Mouse (Mus musculus) CH12F3 (cell line): ENCODE measurements around the gene Borcs7.

ENCODE experiments used
- in situ Hi-C: fragments of 300-500 bp; cut with MboI; formaldehyde crosslinking; loops from 2 replicates; pipeline ENCODE4 v1.14.3; 2020; ENCODE audit warnings: low sequenced_read_pairs

Borcs7 gene

DNA sequence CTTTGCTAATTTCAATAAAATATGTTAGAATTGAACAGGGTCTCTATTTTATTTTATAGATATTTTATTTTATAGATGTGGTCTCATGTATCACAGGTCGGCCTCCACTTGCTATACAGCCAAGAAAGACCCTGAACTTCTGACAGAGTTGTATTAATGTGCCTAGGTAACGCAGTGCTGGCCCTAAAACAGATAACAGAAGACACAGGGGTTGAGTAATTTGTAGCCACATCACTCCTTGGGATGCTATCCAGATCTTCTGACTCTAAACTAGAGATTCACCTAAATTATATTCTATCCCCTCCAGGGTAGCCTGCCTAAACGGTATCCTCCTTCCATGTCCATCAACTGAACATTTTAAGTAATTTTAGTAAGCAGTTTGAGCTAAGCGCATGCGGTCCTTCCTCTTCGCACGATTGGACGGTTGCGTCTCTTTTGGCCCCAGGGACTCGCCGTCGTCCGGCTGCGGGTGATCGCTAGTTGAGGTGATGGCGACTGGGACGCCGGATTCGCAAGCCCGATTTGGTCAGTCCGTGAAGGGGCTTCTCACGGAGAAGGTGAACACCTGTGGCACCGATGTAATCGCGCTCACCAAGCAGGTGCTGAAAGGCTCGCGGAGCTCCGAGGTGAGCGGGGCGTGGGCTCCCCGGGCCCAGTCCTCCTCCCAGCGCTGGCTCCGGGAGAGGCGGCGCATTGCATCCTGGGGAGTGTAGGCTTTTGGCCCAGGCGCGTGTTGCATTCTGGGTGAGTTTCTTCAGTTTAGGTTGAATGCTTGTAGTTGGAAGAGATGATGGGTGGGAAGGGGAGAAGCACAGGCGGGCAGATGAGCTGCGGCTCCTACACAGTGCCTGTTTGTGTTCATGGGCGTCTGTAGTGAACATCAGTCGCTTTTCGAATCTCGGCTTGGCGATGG lies at the start of gene Borcs7:
Gene Borcs7, plus strand, starts transcription at position 447 of the 913 bp plus-strand sequence.
- in situ Hi-C loops = no loop called here

DNA sequence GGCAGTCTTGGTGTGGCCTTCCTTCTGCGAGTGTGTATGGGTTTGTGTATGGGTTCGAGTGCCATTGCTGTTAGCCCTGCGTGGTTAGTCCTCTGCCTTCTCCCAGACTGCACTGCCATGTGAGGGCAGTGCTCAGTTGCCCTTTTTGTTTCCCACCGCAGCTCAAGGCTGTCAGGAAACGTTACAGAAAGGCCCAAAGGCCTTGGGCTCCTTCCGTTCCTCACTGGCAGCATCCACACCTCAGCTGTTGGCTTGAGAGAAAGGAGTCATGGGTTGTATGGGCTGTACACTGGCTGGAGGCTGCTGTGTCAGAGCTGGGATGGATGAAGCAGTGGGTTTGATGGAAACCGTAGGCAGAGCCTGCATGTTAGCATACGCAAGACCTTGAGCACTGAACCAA lies 48.9 kb upstream of the Borcs7 start:
- in situ Hi-C loops = no loop called here

DNA sequence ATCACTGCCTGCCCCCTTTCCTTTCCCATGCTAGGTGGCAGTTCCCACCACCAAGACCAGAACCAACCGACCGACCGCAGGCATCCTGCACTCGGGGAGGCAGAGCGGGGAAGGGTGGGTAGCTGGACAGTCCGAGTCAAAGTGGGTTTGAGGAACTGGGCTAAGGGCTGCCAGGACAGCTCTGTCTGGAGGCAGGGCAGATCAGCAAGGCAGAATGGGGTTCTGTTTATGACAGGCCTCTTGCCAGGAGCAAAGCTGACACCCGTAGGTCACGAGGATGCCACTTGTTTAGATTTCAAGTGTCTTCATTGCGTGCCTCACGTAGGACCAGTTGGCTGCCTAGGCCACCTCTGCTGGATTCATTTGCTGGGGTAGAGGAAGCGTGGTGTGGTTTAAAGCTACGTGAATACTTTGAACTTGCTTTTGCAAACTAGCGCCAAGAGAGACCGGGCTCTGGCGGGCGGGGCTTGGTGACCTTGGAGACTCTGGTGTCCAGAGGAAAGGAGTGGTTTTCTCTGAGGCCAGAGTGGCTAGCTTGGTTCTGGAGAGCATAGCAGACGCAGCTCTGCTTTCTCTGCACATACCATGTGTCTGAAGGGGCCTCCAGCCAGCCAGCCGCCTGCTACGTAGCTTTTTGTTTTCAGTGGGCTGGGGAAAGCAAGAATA lies 48.2 kb upstream of the Borcs7 start:
- in situ Hi-C loops = no loop called here

DNA sequence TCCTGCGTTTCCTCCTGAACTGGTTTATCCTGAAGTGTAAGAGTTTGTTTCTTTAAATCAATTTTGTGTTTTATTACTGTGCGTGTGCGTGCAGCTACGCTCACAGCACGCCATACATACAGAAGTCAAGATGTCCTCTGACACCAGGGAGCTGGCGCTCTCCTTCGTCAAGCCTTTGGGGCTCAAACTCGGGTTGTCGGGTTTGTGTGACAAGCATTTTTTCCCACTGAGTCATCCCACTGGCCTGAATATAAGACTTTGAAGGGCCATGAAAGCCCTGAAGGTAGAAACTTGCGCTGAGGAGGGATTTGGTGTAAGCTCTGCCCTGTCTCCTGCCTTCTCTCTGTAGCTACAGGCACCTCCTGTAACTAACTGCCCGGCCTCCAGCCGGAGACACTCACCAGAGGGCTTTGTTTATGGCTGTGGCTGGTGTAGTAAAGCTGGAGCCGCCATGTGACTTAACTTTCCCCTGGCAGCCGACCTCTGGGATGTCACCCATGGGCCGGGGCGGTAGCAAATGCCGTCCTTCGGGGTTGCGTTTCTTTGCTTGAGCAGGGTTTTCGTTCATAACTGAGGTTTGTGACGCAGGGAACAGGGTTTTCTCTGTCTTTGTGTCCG lies 47.5 kb upstream of the Borcs7 start:
- in situ Hi-C loops = no loop called here

DNA sequence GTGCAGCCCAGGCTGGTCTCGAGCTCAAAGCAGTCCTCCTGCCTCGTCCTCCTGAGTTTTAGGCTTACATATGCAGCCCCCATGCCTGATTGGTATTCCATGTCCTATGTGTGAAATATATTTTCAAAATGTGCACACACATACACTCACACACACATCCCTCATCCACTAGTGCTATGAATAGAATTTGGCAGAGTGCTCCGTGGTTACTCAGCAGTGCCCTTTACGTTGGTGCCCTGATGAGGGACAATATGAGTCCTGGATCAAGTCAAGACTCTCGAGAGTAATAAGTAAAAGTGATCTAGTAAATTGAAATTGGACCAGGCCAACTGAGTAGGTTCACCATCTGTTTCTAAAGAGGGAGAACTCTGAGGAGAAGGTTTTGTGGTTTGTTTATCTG lies 46.5 kb upstream of the Borcs7 start:
- in situ Hi-C loops = no loop called here

DNA sequence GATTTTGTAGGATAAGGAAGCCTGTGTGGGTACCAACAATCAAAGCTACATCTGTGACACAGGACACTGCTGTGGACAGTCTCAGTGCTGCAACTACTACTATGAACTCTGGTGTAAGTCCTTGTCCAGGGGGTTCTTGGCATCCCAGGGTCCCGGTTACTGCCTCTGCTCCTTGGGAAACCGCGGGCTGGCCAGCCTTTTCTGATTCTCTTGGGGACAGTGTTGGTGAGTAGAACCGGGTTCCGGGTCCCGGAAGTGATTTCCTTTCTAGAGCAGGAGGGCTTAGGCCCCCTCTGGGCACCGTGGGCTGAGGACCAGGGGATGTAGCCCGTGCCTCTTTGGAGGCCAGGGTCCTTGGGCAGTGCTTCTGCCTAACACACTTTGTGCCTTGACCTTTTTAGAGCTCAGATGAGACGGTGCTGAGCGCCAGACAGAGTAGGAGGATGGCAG lies 45.3 kb upstream of the Borcs7 start:
- in situ Hi-C loops = no loop called here

DNA sequence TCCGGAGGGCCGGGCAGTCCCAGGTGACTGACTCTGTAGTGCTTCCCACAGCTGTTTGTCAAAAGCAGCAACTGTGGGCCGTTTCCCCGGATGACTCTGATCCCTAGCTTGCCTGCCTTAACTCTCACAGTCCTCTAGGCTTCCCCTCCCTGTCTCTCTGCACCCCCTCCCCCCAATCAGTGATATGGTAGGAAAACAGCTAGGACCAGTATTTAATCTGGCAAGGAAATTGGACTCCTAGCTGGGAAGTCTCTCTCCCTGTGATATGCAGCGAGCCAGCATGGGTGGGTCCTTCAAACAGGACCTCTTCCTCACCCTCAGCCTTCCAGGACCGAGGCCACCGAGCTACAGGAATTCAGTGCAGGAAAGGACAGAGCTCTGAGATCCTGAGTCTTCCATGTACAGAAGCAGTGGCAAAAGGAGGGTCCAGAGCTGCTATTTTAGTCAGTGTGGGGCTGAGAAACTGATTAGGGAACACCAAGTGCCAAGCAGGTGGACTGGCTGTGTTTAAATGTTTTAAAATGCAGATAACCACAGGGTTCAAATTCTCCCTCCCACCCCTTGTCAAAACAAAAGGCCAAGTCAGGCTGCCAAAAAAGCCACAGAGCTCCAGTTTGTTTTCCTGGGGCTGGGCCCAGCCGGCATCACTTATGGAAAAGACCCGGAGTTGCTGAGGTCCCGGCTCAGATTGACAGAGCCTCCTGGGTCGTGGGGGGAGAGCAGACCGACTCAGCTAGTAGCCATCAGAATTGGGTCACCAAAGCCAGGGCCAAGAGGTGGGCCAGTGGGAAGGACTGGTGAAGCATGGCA lies 44.7 kb upstream of the Borcs7 start:
- in situ Hi-C loops = no loop called here

DNA sequence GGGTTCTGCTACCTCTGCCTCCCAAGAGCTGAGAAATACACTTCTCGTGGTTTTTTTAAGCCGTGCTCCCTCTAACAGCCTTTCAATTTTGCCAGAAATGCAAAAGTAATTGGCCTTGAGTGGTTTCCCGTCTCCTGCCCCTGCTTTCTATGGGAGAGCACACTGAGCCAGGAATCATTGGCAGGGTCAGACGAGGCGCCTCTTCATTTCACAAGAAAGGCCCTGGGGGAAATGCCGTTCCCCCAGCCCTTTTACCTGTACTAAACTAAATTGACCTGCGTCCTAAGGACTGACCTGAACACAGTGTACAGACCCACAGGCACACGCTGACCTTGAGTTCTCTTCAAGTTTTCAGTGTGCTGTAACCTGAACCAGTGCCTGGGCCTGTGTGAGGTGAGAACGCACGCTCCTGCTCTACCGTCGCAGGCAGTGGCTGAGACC lies 43.6 kb upstream of the Borcs7 start:
- in situ Hi-C loops = no loop called here

DNA sequence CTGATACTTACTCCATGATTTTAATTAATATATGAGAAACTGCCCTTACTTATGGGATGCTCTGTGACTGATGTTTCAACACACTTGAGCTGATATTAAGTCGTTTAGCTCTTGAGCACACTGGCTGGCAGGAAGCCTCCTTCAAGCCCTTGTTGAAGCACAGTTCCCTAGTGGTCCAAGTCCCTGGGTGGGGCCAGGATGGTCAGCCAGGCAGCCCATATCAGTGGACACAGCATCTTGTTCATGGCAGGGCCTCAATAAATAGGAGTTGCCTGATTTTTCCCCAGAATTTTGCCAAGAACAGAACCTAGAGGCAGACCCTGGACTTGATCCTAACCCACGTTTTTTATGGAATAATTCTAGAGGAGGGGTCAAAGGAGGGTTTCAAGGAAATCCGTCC lies 42.5 kb upstream of the Borcs7 start:
- in situ Hi-C loops = no loop called here

DNA sequence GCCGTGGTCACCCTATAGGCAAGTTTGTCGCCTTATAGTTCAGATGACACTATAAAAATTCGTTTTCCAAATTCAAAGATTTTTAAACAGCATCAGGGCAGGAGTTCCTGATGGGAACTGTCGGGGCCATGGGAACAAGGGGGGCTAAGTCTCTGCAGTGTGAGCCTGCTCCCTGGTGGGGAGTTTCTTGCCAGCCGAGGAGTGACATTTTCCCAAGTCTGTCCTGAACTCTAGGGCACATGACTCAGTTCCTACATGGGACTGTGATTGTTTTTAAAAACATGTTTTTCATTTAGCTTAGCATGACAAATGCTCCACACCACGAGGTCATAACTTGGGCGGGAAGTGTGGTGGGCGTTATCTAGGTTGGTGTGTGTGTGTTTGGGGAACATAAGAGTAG lies 41.9 kb upstream of the Borcs7 start:
- in situ Hi-C loops = no loop called here

DNA sequence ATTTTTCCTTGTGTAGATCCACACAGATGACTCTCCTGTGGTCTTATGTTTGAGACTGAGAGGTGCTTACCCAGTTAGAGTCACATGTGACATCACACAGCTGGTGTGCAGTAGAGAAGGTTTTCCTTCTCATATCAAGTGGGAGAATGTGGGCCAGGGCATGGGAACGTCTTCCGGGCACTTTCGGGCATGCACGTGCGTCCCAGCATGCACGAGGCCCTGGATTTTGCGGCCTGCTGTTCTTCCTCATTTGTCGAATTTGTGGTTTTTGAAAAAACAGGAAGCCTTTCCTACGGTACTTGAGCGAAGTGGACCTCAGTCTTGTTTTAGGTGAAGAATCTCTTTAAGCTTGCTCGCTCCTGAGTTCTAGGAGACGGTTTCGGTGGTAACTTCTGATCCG lies 41.1 kb upstream of the Borcs7 start:
- in situ Hi-C loops = no loop called here

DNA sequence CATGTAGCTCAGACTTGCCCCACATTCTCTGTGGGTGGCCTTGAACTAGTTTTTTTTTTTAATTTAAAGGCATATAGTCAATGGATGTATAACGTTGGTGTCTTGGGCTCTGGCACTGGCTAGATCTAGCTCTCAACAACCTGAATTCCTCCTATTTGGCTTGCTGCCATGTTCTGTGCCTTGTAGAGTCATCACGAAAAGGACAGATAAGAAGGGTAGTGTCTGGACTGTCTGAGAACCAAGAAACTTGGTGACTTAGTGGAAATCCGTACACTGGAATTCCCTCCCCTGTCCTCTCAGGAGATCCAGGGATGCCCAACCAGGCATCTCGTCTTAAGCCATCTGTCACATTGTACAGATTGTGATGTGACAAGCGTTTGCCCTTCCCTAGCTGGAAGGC lies 36.5 kb upstream of the Borcs7 start:
- in situ Hi-C loops = no loop called here

DNA sequence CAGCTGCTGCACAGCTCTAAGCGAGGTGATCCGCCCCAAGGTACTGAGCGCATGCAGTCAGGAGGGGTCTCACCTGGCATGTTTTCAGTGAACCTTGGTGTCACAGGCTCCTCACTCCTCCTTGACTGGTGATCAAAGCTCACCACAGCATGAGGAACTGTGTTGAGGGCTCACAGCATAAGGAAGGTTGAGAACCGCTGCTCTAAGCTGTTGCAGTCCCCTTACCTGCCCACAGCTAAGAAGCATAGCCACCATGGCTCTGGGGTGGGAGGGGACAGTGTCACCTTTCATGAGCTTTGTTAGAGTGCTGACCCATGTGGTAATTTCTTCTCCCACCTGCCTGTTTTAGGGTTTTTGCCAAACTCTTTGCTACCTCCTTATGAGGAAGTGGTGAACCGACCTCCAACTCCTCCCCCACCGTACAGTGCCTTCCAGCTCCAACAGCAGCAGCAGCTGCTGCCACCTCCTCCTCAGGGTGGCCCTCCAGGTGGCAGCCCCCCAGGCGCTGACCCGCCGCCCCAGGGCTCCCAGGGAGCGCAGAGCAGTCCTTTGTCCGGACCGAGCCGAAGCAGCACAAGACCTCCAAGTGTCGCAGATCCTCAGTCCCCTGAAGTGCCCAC lies 36.0 kb upstream of the Borcs7 start:
- in situ Hi-C loops = no loop called here

DNA sequence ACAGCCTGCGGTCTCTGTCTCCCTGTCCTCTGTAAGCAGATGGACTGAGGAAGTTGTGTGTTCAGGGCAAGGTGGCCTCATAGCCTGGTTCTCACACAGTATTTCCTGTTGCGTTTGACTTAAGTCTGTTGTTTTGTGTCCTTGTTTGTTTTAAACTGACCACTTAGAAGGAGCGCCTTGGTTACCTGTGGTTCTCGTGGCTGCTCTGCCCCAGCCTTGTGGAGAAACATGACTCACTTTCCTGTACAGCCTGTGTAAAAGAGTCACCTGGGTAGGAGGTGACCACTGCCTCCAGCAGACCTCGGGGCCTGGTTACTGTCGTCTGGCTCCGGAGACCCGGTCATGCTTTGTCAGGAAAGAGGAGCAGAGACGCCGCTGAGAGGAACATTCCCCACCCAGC lies 34.1 kb upstream of the Borcs7 start:
- in situ Hi-C loops = no loop called here

DNA sequence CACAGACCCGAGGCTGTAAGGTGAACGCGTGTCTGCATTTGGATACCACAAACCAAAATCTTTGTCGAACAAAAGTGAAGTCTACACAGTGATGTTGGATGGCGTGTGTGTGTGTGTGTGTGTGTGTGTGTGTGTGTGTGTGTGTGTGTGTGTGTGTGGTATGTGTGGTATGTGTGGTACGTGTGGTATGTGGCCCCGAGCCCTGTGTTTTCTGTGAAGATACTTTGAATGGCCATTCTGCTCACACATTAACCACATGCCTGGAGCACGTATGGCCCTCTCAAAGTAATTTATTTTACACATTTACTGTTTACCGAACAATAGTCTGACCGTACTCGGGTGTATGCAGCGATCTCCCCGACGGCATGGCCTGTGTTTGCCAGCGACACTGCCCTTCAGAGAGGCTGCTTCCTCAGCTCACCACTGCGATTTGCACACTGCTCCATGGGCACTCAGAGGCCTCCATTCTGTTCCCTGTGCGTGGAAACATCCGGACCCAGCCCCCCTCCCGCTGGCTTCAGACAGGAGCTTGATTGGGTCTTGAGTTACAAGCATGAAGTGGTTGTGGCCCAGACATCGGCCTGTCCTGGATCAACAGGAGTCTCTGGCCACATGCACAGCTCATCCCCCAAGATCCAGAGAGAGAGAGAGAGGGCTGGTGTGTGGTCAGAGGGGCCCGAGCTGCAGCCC lies 33.4 kb upstream of the Borcs7 start:
- in situ Hi-C loops = no loop called here

DNA sequence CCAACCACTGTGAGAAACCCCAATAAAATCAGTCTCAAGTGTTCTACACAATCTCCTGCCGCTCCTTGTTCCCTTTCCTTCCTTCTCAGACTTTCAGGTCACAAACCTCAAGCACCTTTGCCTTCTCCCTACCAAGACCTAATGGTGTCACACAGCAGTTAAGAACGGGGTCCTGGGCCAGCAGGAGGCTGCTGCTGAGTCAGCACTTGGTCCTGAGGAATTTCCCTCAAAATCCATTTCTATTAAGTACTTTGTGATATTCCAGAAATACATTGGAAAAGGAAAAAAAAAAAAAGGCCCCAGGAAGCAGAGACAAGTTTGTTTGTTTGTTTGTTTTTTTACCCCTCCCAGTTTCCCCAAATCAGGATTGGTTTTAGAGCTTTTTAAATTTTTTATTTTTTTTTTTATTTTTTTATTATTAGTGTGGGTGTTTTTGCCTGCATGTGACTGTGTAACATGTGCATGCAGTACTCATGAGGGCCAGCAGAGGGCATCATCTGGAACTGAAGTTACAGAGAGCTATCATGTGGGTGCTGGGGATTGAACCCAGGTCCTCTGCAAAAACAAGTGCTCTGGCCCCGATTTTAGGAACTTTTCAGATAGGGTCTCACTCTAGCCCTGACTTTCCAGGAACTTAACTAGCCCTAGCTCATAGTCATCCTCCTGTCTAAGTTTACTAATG lies 32.2 kb upstream of the Borcs7 start:
- in situ Hi-C loops = no loop called here

DNA sequence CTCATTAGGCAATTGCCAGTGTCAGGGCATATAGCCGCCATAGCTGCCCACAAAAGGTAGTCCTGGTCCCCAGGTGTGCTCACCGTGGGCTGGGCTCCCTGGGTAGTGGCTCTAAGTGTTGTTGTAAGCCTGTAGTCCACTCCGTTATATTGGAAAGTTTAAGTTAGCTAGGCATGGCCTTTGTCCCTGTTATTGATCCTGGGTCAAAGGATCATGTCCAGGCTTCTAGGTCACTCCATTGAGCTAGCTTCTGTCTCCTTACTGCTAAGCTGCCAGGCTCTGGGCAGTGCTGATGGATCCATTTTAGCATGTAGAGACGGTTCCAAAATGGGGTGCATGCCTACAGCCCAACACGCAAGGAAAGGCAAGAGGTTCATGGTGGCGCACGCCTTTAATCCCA lies 31.4 kb upstream of the Borcs7 start:
- in situ Hi-C loops = no loop called here

DNA sequence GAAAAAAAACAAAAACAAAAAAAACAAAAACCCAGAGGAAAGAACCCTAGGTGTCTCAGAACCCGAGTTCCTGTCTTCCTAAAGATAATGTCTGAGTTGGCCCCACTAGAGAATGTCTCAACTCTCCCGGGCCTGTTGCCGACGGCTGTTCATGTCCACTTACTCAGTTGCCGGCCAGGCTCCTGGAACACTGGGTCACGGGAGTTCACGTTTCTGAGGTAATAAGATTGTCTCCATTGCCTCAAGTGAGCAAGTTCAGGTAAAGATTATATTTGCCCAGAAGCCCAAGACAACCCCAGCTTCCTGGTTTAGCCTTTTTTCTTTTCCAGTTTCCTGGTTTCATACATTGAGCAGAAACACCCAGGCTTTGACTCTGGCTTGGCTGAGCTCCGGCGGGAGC lies 30.9 kb upstream of the Borcs7 start:
- in situ Hi-C loops = no loop called here

DNA sequence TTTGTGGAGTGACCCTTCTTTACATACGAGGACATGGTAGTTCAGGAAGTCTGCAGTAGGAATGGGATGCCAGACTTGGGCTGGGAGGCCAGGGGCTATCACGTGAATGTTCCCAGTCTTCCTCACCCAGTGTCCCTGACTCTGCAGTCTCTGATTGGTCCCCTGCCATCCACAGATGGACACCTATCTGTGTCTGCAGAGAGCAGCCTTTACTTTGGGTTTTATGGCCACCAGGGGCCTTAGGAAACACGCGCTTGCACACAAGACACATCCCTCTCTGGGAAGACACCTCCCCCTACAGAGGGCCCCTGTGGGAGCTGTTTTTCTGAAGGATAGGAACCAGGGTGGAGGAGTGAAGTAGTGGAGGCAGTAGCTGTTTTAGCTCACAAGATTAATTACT lies 28.2 kb upstream of the Borcs7 start:
- in situ Hi-C loops = loop anchor here (10.0 kb wide), 1 partner anchor 213 kb away; no protein-coding TSS in a partner anchor
